Mouse (Mus musculus) stomach, postnatal 0 days (tissue): ENCODE measurements at regions not wholly inside any gene's neighbourhood (a gene's known extent, or its start where the extent isn't known, plus 50 kb on each side); places are given as distances from the start of the nearest gene placed in this dataset.

Experiments
- CTCF ChIP-seq: IDR thresholded peaks from 2 replicates; pipeline ENCODE4 v1.5.1; 2016; ENCODE audit warnings: antibody characterized with exemption, low read depth, mild to moderate bottlenecking, moderate library complexity
- EP300 ChIP-seq: optimal IDR thresholded peaks from 2 replicates; pipeline ENCODE3; 2016; ENCODE audit warnings: antibody characterized with exemption

DNA sequence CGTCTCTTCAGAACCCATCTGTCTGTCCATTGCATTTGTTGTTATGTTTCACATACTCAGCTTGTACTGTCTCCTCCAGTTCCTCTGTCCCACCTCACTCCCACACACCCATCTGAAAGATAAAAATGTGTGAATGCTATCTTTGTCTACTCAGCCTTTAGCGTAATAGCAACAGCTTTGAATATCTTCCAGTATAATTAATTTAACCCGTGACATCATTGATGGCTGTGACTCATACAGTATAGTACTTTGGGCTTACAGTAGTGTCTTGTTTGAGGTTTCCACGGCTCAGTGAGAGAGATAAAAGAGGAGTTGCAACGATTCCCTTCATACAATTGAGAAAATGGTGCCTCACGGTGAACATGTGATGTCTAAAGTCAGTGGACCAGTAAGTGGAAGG, 152.6 kb upstream of the Zfand5 start:
- TF ChIP-seq CTCF: no peak
- no peak for TF ChIP-seq EP300
